Mouse (Mus musculus) forebrain, embryonic 16.5 days (tissue): ENCODE data around the gene Cdkn2aipnl. TPM values are rescaled to one million over a fixed set of nuclear protein-coding genes. Genes with fewer than 3 reads are reported as not detected.

ENCODE experiments used
- ATAC-seq: fragments of 200-750 bp; cut with Nextera tagmentation; 2 replicates; pipeline ENCODE4 v1.8.0; 2017; ENCODE audit warnings: mild to moderate bottlenecking, moderate library complexity
- H3K27ac ChIP-seq: fragments of 300-500 bp; sonication (generic); 2 replicates; pipeline ENCODE4 v1.5.1; 2014; ENCODE audit warnings: low read length, control low read depth
- H3K27me3 ChIP-seq: fragments of 300-500 bp; sonication (generic); replicated peaks from 2 replicates; pipeline ENCODE4 v1.6.1; 2014; ENCODE audit warnings: low read length; ENCODE audit not compliant: control insufficient read depth, insufficient read depth
- H3K36me3 ChIP-seq: fragments of 300-500 bp; sonication (generic); 2 replicates; pipeline ENCODE4 v1.6.1; 2014; ENCODE audit not compliant: control insufficient read depth, insufficient read depth
- H3K4me1 ChIP-seq: fragments of 300-500 bp; sonication (generic); replicated peaks from 2 replicates; pipeline ENCODE4 v1.6.1; 2014; ENCODE audit warnings: low read length; ENCODE audit not compliant: control insufficient read depth, insufficient read depth
- H3K4me2 ChIP-seq: fragments of 300-500 bp; sonication (generic); 2 replicates; pipeline ENCODE4 v1.6.1; 2014; ENCODE audit warnings: mild to moderate bottlenecking, low read length, control low read depth
- H3K4me3 ChIP-seq: fragments of 300-500 bp; sonication (generic); replicated peaks from 2 replicates; pipeline ENCODE4 v1.5.1; 2014; ENCODE audit warnings: mild to moderate bottlenecking, low read length, control low read depth
- H3K9ac ChIP-seq: fragments of 300-500 bp; sonication (generic); replicated peaks from 2 replicates; pipeline ENCODE4 v1.6.1; 2014; ENCODE audit warnings: low read depth, low read length, control low read depth
- H3K9me3 ChIP-seq: fragments of 300-500 bp; sonication (generic); 2 replicates; pipeline ENCODE4 v1.6.1; 2016; ENCODE audit warnings: low read length; ENCODE audit not compliant: control insufficient read depth
- WGBS: fragments of 180-500 bp; shearing (Covaris S2); extraction: QIAGEN DNeasy Blood & Tissue Kit; methylation state at CpG from one replicate; pipeline ENCODE4 v1.1.7; 2014; 5-methylcytosine and 5-hydroxymethylcytosine counted together
- polyA plus RNA-seq: library from polyadenylated mRNA; unstranded; fragments of >200 nt; fragmentation: Nextera tagmentation; extraction: Ambion mirVana; gene quantifications from 2 replicates; pipeline ENCODE4 v1.2.1, GENCODE M21; 2015

Cdkn2aipnl gene
- polyA plus RNA-seq, 1 experiment from 2014 or later, result 119 TPM

DNA sequence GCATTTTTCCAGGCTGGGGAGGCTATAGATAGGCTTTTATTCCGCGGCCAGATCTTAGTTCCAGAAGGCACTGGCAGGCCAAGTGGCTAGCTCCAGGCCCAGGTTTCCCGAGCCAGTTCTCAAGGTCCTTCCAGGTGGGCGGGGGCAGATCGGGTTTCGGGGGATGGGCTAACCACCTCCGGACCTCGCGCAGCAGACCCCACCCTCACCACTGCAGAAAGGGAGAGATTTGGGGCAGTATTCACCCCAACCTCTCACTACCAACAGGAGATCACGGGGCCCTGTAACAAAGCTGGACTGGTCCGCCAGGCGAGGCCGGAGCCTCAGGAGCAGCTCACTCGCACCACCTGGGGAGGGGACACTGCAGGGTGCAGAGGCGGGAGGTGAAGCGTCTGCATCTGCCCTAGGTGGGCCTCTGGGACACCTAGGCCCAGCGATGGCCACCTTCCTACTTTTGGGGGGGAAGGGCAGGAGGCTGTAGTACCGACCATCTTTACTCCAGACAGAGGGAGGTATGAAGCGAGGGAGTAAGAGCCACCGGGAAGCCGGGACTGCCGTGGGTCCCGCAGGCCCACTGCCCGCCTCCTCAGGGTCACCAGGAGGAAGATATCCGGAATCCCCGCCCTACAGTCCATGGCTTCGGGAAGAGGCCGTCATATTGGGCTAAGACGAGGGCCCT lies 32.3 kb downstream of the Cdkn2aipnl start:
- H3K4me1 ChIP-seq, result peaks cover 34% of the 10 kb centered on the region
- no peaks in the 10 kb centered on the region for H3K27me3 ChIP-seq
- peaks cover 16% of the 10 kb centered on the region for H3K36me3 ChIP-seq
- under 1% methylated on average over 29 of the region's 29 CpGs for WGBS
- H3K27ac ChIP-seq, result peak overlapping the region; percentile 93
- peak; percentile 29 for ATAC-seq
- no peaks in the 10 kb centered on the region for H3K9me3 ChIP-seq
- H3K4me2 ChIP-seq, result peak overlapping the region; percentile 98
- H3K9ac ChIP-seq, result peak overlapping the region; percentile 97
- H3K4me3 ChIP-seq, result peak overlapping the region; percentile 97

DNA sequence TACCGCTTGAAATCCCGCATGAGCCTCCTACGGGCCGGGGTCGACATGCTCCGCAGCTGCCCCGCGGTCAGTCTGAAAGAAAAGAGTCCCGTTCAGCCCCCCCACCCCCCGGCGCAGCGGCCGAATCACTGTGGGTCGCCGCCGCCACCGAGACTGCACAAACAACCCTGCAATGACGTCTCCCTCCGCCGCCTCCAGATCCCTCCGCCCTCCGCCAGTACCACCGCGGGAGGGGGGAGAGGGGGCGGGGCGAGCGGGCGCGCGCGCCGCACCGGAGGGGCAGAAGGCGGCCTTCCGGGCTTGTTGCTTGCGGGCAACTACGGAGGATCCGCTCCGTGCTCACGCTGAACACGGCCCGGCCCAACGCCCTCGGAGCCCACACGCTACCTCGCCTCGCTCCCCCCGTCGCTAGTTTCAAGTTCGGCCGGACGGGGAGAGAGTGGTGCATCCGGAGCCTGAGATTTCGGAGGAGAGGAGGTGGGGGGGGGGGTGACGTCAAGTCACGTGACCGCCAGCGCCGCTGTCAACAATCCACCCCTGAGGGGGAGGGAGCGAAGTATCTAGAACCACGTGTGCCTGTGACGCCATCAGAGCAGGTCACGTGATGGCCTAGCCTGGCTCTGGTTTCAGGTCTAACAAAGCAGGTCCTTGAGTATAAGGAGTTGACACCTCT lies 33.0 kb downstream of the Cdkn2aipnl start, which contains the start of gene Ube2b:
Gene Ube2b, minus strand, starts transcription at position 473 of the 673 bp plus-strand sequence.
- Histone ChIP-seq H3K27me3 (no peaks in the 10 kb centered on the region), H3K9me3 (no peaks in the 10 kb centered on the region), H3K4me2 (peak within 1 kb of the TSS; percentile 98), H3K4me1 (peaks cover 36% of the 10 kb centered on the region), H3K4me3 (peak within 1 kb of the TSS; percentile 97), H3K27ac (peak within 1 kb of the TSS; percentile 93), H3K9ac (peak within 1 kb of the TSS; percentile 97), H3K36me3 (peaks cover 10% of the 10 kb centered on the region)
- peak; percentile 70 for ATAC-seq
- under 1% methylated on average over 59 of the region's 63 CpGs for WGBS

DNA sequence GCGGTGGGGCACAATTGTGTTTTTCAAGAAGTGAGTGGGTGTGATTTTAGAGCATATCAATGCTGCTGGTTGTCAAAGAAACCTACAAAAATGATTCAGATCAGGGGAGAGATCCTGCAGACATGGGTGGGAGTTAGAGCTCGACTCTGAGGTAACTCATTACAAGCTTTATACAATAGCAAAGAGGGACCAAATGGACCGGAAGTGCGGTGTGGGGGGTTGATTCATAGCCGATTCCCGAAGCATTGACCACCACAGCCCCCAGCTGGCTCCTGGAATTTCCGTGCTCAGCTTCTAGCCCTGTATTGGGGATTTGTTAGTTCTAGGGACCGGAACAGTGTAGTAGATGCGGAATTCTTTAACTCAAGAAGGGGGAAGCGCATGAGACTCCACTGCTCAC lies 33.9 kb downstream of the Cdkn2aipnl start:
- H3K27me3 ChIP-seq, result no peaks in the 10 kb centered on the region
- peaks cover 39% of the 10 kb centered on the region for H3K4me1 ChIP-seq
- peak overlapping the region; percentile 97; the same call in 1 of the 2 replicates for H3K4me3 ChIP-seq
- peak overlapping the region; percentile 76 for H3K4me2 ChIP-seq
- peak overlapping the region; percentile 86; the same call in 1 of the 2 replicates for H3K27ac ChIP-seq
- peak overlapping the region; percentile 46; the same call in 1 of the 2 replicates for H3K9ac ChIP-seq
- H3K9me3 ChIP-seq, result no peaks in the 10 kb centered on the region
- WGBS, result 52% methylated on average over 10 of the region's 10 CpGs
- H3K36me3 ChIP-seq, result peaks cover 3% of the 10 kb centered on the region; the same call in 1 of the 2 replicates
- ATAC-seq, result no peak

DNA sequence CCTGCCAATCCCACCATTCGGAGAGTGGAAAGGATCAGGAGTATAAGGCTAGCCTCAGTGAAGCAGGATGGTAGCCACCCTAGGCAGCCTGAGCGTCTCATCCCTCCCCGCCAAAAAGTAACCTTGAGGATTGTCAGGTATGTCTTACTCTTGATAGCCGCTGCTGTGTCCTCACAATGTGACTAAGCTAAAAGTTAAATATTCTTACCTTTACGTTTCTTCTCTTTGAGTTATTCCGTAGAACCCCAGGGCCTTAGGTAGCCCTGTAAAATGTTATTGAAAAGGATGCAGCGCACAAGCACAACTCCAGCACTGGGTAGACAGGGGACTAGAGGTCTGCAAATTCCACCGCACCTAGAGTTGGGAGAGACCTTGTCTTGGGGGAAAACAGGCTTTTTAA lies 34.4 kb downstream of the Cdkn2aipnl start:
- no peak for ATAC-seq
- WGBS, result 94% methylated on average over 8 of the region's 8 CpGs
- Histone ChIP-seq H3K4me3 (no peak overlapping the region), H3K36me3 (no peaks in the 10 kb centered on the region; the same call in none of the 2 replicates), H3K9ac (no peak overlapping the region), H3K4me2 (no peak overlapping the region), H3K9me3 (no peaks in the 10 kb centered on the region), H3K27ac (no peak overlapping the region), H3K27me3 (no peaks in the 10 kb centered on the region), H3K4me1 (peaks cover 39% of the 10 kb centered on the region)

DNA sequence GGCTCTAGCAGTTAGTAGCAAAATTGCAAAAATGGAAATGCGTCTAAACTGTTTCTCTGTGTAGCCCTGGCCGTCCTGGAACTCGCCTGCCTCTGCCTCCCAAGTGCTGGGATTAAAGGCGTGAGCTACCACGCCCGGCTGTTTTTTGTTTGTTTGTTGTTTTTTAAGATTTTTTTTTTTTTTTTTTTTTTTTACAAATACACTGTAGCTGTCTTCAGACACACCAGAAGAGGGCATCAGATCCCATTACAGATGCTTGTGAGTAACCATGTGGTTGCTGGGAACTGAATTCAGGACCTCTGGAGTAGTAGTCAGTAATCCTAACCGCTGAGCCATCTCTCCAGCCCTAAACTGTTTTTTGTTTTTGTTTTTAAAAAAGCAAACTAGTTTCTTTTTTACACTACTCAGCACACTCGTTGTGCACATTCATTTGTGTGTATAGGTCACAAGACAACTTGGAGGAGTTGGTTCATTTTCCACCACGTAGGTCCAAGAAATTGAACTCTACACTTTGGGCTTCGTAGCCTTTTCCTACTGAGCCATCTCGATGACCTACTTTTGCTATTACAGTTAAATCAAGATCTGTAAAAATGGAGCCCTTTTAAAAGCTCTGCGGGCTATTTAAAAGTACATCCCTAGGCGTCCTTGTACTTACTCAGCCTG lies 35.5 kb downstream of the Cdkn2aipnl start:
- no peak for ATAC-seq
- peak overlapping the region; percentile 79; the same call in 1 of the 2 replicates for H3K27ac ChIP-seq
- 78% methylated on average over 13 of the region's 13 CpGs for WGBS
- H3K27me3 ChIP-seq, result no peaks in the 10 kb centered on the region
- H3K9me3 ChIP-seq, result no peaks in the 10 kb centered on the region
- peaks cover 32% of the 10 kb centered on the region for H3K4me1 ChIP-seq
- no peak overlapping the region; the same call in 1 of the 2 replicates for H3K4me3 ChIP-seq
- no peaks in the 10 kb centered on the region; the same call in none of the 2 replicates for H3K36me3 ChIP-seq
- no peak overlapping the region; the same call in 1 of the 2 replicates for H3K9ac ChIP-seq
- peak overlapping the region; percentile 55 for H3K4me2 ChIP-seq

DNA sequence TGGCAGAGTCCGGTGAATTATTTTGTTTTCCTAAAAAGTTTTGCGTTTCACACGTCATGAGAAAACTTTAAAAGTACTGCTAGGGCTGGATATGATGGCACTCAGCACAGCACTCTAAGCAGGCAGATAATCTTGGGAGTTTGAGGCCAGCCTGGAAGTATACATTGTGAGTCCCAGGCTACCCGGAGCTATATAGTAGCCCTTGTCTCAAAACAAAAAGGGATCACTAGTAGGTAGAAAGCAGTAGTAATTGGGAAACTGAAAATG lies 36.0 kb downstream of the Cdkn2aipnl start:
- H3K27me3 ChIP-seq, result no peaks in the 10 kb centered on the region
- H3K4me2 ChIP-seq, result peak overlapping the region; percentile 55
- peak overlapping the region; percentile 78 for H3K9ac ChIP-seq
- H3K4me3 ChIP-seq, result peak overlapping the region; percentile 79
- peak overlapping the region; percentile 79 for H3K27ac ChIP-seq
- peaks cover 27% of the 10 kb centered on the region for H3K4me1 ChIP-seq
- no peaks in the 10 kb centered on the region; the same call in none of the 2 replicates for H3K36me3 ChIP-seq
- WGBS, result 23% methylated on average over 4 of the region's 4 CpGs
- no peak for ATAC-seq
- no peaks in the 10 kb centered on the region for H3K9me3 ChIP-seq

DNA sequence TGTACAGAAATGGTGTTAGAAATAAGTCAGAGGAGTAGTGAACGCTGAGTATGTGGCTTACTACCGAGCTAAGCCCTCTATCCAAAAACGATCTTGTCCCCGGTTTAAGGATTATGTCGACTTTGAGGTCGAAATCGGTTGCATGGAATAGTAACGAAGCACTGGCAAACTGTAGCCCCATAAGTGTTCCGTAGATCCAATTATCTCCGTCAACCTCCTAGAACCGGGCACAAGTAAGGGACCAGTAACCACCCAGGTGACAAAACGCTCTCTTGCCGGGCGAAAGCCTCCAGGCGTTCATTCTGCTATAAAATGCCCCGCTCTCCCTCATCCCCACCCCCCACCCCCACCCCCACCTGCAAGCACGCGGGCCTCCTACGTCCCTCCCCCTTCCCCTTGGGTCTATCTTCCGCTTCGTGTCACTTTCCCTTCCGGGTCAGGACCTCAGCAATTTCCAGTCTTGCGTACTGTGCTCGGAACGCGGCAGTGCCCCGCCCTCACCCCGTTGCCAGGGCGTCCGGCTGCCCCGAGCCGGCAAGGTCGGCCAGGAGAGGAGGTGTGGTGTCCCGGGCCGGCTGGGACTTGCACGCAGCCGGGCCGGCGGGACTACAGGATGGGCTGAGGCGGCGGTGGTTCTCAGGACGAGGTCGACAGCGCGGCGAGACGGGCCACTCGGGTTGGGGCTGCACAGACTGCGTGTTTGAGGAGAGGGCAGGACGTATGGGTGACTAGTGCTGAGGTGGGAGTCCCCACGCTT lies 36.5 kb downstream of the Cdkn2aipnl start, which contains the start of gene Cdkl3:
Gene Cdkl3, plus strand, starts transcription at position 450 of the 757 bp plus-strand sequence.
- Histone ChIP-seq H3K36me3 (no peaks in the 10 kb centered on the region; the same call in none of the 2 replicates), H3K9me3 (no peaks in the 10 kb centered on the region), H3K4me3 (peak within 1 kb of the TSS; percentile 79), H3K27me3 (no peaks in the 10 kb centered on the region), H3K27ac (peak within 1 kb of the TSS; percentile 88), H3K4me2 (peak within 1 kb of the TSS; percentile 55), H3K4me1 (peaks cover 23% of the 10 kb centered on the region), H3K9ac (peak within 1 kb of the TSS; percentile 78)
- under 1% methylated on average over 51 of the region's 51 CpGs for WGBS
- ATAC-seq, result peak; percentile 90

DNA sequence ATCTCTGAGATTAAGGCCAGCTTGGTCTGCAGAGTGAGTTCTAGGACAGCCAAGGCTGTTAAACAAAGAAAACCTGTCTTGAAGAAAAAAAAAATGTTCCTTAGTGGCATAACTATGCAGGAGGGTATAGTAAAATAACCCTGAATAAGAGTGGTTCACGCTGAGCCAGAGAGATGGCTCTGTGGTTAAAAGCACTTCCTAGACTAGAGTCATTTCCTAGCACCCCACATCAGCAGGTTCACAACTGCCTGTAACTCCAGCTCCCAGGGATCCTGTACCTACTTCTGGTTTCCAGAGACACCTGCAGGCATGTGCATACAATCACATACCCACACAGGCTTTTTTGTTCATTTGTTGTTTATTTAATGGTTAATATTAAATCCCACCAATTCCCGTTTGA lies 38.1 kb downstream of the Cdkn2aipnl start:
- Histone ChIP-seq H3K27ac (no peak overlapping the region), H3K4me1 (peaks cover 19% of the 10 kb centered on the region), H3K9ac (no peak overlapping the region), H3K27me3 (no peaks in the 10 kb centered on the region), H3K4me3 (no peak overlapping the region), H3K36me3 (no peaks in the 10 kb centered on the region; the same call in none of the 2 replicates), H3K9me3 (no peaks in the 10 kb centered on the region), H3K4me2 (peak overlapping the region; percentile 3; the same call in 1 of the 2 replicates)
- WGBS, result 65% methylated on average over 2 of the region's 2 CpGs
- no peak for ATAC-seq
